Mouse (Mus musculus): ENCODE data around the gene Sco1. TPM values are rescaled to one million over a fixed set of nuclear protein-coding genes. Genes with fewer than 3 reads are reported as not detected.

Gene Sco1
- total and polyA plus RNA-seq, 2 experiments from 2014 or later: 8.2 to 15.8 TPM

DNA sequence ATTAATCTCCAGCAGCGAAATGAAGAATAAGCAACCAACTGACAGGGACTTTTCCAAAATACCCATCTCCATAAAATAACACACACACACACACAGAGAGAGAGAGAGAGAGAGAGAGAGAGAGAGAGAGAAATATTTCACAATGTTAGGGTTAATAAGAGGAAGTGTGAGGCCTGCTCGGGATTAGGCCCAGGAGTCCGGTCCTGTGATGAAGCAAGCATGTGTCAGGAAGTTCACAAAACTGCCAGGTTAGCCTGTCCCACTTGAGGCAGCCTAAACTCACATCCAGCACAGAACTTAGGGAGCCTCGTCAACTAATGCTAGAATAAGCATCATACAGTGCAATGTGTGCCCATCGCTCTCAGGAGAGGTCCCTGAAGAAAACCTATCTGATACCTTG, 5.3 kb upstream of the Sco1 start:
- H3K27me3 ChIP-seq (ENCODE audit: control insufficient read depth, insufficient read depth, low read length): no peaks in the 10 kb centered on the region
- H3K4me3 ChIP-seq (ENCODE audit: low read depth, low read length): no peak overlapping the region
- peaks cover 4% of the 10 kb centered on the region; the same call in 1 of the 2 replicates for H3K4me1 ChIP-seq (ENCODE audit: control insufficient read depth, insufficient read depth)
- no peaks in the 10 kb centered on the region for H3K9me3 ChIP-seq (replicated peaks; ENCODE audit: control insufficient read depth, low read length)
- no peak for TF ChIP-seq CTCF (IDR thresholded peaks at IDR 0.05; ENCODE audit: low read depth)
- H3K36me3 ChIP-seq (replicated peaks; ENCODE audit: control insufficient read depth, insufficient read depth, low read length): no peaks in the 10 kb centered on the region; the same call in 1 of the 2 replicates
- ATAC-seq (ENCODE audit: insufficient read depth, low read depth) (no peak), DNase-seq (ENCODE audit: low spot score) (no peak)
- no peak overlapping the region for H3K27ac ChIP-seq (ENCODE audit: low read depth)
- H3K4me2 ChIP-seq (ENCODE audit: low read depth, low read length): no peak overlapping the region
- WGBS: 80% methylated on average over 5 of the region's 5 CpGs
- no peak overlapping the region for H3K9ac ChIP-seq (replicated peaks; ENCODE audit: low read depth, low read length)

DNA sequence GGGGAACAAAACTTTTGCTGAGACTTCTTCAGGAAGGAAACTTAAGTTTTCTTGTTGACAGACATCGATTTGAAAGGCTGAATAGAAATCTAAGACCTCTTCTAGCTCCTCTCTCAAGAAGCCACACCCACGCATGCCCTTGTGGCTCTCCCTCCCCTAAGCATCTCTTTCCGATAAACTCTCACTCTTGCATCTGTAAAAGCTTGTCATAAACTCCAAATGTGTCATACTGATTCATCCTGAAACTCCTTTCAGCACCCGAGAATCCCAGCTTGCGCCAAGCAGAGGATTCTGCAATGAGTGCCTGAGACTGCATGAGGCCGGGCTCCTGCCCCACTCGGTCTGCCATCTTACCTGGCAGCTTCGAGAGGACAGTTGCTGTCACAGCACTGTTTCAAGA, 4.0 kb upstream of the Sco1 start:
- Histone ChIP-seq H3K4me2 (ENCODE audit: low read depth, low read length) (no peak overlapping the region), H3K9ac (replicated peaks; ENCODE audit: low read depth, low read length) (no peak overlapping the region), H3K36me3 (replicated peaks; ENCODE audit: control insufficient read depth, insufficient read depth, low read length) (no peaks in the 10 kb centered on the region; the same call in 1 of the 2 replicates), H3K27ac (ENCODE audit: low read depth) (no peak overlapping the region), H3K27me3 (ENCODE audit: control insufficient read depth, insufficient read depth, low read length) (no peaks in the 10 kb centered on the region), H3K4me1 (ENCODE audit: control insufficient read depth, insufficient read depth) (peaks cover 10% of the 10 kb centered on the region), H3K4me3 (ENCODE audit: low read depth, low read length) (no peak overlapping the region), H3K9me3 (replicated peaks; ENCODE audit: control insufficient read depth, low read length) (no peaks in the 10 kb centered on the region)
- TF ChIP-seq EP300 (IDR thresholded peaks at IDR 0.05; ENCODE audit: low read depth) (no peak), CTCF (IDR thresholded peaks at IDR 0.05; ENCODE audit: low read depth) (no peak)
- no peak for DNase-seq (ENCODE audit: low spot score)
- no peak for ATAC-seq (ENCODE audit: insufficient read depth, low read depth)
- WGBS: 82% methylated on average over 8 of the region's 8 CpGs

DNA sequence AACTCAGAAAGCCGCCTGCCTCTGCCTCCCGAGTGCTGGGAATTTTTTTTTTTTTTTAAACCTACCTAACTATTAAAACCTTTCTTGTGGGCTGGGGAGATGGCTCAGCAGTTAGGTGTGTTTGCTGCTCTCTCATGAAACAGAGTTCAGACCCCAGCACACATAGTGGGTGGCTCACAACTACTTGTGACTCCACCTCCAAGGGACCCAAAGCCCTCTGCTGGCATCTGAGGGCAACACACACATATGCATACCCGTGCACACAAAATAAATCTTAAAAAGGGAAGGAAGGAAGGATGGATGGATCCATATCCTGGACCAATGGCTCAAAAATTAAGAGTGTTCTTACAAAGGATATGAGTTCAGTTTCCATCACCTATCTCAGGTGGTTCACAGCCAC, 3.2 kb upstream of the Sco1 start:
- no peaks in the 10 kb centered on the region; the same call in 1 of the 2 replicates for H3K36me3 ChIP-seq (replicated peaks; ENCODE audit: control insufficient read depth, insufficient read depth, low read length)
- H3K27me3 ChIP-seq (ENCODE audit: control insufficient read depth, insufficient read depth, low read length): no peaks in the 10 kb centered on the region
- TF ChIP-seq CTCF (IDR thresholded peaks at IDR 0.05; ENCODE audit: low read depth): no peak
- no peak for TF ChIP-seq EP300 (IDR thresholded peaks at IDR 0.05; ENCODE audit: low read depth)
- 91% methylated on average over 3 of the region's 3 CpGs for WGBS
- no peak overlapping the region for H3K4me2 ChIP-seq (ENCODE audit: low read depth, low read length)
- ATAC-seq (ENCODE audit: insufficient read depth, low read depth): no peak
- no peaks in the 10 kb centered on the region for H3K9me3 ChIP-seq (replicated peaks; ENCODE audit: control insufficient read depth, low read length)
- H3K4me3 ChIP-seq (ENCODE audit: low read depth, low read length): no peak overlapping the region
- DNase-seq (ENCODE audit: low spot score): no peak
- H3K9ac ChIP-seq (replicated peaks; ENCODE audit: low read depth, low read length): no peak overlapping the region
- H3K4me1 ChIP-seq (ENCODE audit: control insufficient read depth, insufficient read depth): peaks cover 12% of the 10 kb centered on the region
- H3K27ac ChIP-seq (ENCODE audit: low read depth): no peak overlapping the region

DNA sequence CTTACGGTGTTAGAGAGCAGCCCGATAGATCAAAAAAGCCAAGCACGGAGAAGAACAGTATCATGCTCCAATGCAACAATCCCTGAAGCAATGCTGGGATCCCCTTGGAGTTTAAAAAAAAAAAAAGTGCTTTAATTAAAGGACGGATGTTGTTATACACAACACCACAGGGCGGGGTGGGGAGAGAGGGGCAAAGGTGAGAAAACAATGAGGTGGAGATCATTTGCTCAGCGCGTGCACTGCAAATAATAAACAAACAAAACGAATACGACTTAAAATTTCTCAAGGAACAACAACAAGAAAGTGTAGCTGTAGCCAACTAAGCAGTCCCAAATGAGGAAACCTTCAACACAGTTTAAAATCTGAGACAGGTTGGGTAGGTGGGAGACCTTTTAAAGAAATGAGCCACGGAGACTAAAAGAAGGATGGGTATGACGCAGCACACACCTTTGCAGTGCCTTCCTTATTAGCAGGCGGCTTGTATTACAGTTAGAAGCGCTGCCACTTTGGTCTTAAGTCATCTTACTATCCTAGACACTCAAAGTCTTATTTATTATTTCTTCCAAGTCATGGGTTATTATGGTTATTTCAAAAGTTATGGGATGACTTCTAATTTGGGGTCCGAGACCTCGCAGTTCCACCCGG, 672 bp upstream of the Sco1 start:
- 9% methylated on average over 16 of the region's 16 CpGs for WGBS
- peak overlapping the region; percentile 78 for H3K4me3 ChIP-seq (ENCODE audit: low read depth, low read length)
- no peak for ATAC-seq (ENCODE audit: insufficient read depth, low read depth)
- H3K4me2 ChIP-seq (ENCODE audit: low read depth, low read length): peak overlapping the region; percentile 83
- H3K4me1 ChIP-seq (ENCODE audit: control insufficient read depth, insufficient read depth): peaks cover 12% of the 10 kb centered on the region
- no peaks in the 10 kb centered on the region for H3K27me3 ChIP-seq (ENCODE audit: control insufficient read depth, insufficient read depth, low read length)
- H3K36me3 ChIP-seq (replicated peaks; ENCODE audit: control insufficient read depth, insufficient read depth, low read length): peaks cover 16% of the 10 kb centered on the region
- H3K27ac ChIP-seq (ENCODE audit: low read depth): peak overlapping the region; percentile 87
- no peaks in the 10 kb centered on the region for H3K9me3 ChIP-seq (replicated peaks; ENCODE audit: control insufficient read depth, low read length)
- TF ChIP-seq CTCF (IDR thresholded peaks at IDR 0.05; ENCODE audit: low read depth): no peak
- TF ChIP-seq EP300 (IDR thresholded peaks at IDR 0.05; ENCODE audit: low read depth): no peak
- DNase-seq (ENCODE audit: low spot score): no peak
- peak overlapping the region; percentile 67 for H3K9ac ChIP-seq (replicated peaks; ENCODE audit: low read depth, low read length)

DNA sequence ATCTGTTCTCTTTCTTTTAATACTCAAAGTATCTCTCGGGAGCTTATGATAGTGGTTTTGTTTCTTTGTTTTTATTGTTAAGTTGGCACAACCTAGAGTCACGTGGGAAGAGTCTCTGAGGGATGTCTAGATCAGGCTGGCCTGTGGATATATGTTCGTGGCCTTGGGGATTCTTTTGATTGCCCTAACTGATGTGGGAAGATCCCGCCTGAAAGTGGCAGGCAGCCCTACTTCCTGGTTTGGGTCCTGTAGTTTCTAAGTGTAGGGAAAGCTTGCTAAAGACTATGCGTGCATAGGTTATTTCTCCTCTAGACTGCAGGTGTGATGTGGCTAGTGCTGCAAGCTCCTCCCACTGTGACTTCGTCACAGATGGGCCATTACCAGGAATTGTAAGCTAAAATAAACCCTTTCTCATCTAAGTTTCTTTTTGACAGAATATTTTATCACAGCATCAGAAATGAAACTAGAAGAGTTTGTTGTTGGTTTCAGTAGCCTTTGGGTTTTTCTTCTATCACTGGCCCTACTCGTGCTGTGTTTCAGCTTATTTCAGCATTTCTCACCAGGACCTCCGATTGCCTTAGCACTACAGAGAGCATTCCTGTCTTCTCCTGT, 2.4 kb downstream of the Sco1 start:
- ATAC-seq (ENCODE audit: insufficient read depth, low read depth) (no peak), DNase-seq (ENCODE audit: low spot score) (no peak)
- Histone ChIP-seq H3K36me3 (replicated peaks; ENCODE audit: control insufficient read depth, insufficient read depth, low read length) (peaks cover 46% of the 10 kb centered on the region), H3K27me3 (ENCODE audit: control insufficient read depth, insufficient read depth, low read length) (no peaks in the 10 kb centered on the region), H3K9ac (replicated peaks; ENCODE audit: low read depth, low read length) (no peak overlapping the region), H3K27ac (ENCODE audit: low read depth) (no peak overlapping the region), H3K4me3 (ENCODE audit: low read depth, low read length) (no peak overlapping the region), H3K4me1 (ENCODE audit: control insufficient read depth, insufficient read depth) (peaks cover 8% of the 10 kb centered on the region; the same call in 1 of the 2 replicates), H3K4me2 (ENCODE audit: low read depth, low read length) (no peak overlapping the region), H3K9me3 (replicated peaks; ENCODE audit: control insufficient read depth, low read length) (no peaks in the 10 kb centered on the region)
- TF ChIP-seq CTCF (IDR thresholded peaks at IDR 0.05; ENCODE audit: low read depth): no peak
- no peak for TF ChIP-seq EP300 (IDR thresholded peaks at IDR 0.05; ENCODE audit: low read depth)
- 88% methylated on average over 8 of the region's 8 CpGs for WGBS

All from heart, postnatal 0 days (tissue).